Mouse (Mus musculus) Muller cell, postnatal 12 days (primary cell): Measurements from ENCODE around the gene Metap2.

ENCODE experiments used
- DNase-seq: peaks from one replicate; pipeline ENCODE4 v3.0.0-alpha.2; 2015; ENCODE audit errors: inconsistent ontology term

The Metap2 gene

DNA sequence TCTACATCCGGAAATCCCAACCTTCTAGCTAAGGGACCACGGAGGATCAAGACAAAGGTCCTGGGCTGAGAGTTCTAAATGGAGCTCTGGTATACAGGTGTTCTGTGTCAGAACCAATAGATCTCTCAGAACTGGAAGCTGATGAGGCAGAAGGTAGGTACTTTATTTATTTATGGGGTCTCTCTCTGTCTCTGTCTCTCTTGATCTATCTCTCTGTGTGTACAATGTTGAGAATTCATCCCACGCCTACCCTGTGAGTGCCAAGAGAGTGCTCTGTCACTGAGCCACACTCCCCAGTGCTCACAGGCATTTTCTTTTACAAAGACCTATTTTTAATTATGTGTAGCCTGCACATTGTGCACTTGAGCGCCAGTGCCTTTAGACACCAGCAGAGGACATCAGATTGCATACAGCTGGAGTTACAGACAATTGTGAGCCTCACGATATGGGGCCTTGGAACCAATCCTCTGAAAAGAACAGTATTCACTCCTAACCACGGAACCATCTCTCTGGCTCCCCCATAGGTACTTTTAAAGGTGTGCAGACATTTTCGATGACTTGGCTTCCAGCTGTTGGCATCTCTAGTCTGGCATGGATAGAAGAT, at the start of gene Metap2:
TSS of gene Metap2 (minus strand) at position 51 of the 604 bp plus-strand sequence.
- DNase-seq, result no peak

DNA sequence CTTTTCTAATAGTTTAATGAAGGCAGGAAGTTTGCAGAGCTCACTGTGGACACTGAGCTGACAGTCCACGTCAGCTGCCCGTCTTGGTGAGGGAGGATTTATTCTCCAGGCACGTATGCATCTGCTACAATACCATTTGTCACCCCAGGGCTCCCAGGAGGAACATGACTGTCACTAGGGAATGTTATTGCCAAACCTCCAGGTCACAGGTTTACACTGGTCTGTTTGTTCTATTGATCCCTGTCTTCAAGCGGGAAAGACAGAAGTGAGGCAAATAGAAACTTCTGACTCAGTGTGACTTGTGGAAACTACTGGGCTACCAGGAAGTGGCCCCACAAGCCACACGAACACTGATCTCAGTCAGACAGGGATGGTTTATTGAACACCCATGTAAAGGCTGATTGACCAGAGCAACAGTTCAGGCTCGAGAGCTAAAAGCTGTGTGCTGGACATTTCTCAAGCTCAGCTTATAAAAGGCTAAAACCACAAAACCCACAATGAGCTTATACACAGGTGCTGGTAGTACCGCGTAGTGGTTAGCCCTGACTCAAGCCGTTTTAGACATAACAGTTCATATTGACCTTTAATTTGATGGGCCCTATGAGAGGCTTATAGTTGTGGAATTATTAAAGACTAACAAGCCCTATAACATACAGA, 49.1 kb upstream of the Metap2 start:
- DNase-seq, result peak; percentile 47

DNA sequence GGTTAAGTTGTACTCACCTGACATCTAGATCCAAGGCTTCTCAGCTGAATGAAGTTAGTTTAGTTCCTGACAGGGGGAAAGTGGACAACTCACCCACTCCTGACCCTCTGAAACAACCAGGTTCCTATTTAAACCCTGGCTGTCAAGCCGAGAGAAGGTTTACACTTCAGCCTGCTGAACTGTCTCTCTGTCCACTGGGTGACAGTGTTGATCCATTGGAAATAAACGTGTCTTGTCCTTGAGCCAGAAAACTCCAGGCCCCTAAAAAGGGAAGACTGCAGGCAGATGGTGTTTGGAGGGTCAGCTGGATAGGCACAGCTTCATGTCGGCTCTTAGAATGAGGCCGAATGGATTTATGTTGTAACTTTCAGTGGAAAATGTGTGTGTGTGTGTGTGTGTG, 48.5 kb upstream of the Metap2 start:
- DNase-seq, result peak; percentile 65

DNA sequence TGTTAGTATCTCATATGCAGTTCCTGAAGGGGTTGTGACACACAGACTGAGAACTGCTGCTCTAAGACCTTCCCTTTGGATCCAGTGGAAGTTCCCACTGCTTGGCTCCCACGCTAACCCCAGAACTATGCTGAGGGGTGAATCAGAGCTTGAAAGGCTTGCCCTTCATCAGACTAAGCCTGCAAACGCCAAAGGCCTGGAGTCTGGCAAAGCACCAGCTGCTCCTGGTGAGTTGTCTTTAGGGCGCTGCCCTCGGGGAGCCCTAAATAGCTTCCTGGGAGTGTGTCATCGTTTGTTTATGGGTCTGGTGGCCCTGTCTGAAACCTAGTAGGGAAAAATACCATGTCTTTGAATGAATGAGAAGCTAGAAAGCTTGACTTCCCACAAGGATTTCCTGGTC, 47.3 kb upstream of the Metap2 start:
- peak; percentile 89 for DNase-seq

DNA sequence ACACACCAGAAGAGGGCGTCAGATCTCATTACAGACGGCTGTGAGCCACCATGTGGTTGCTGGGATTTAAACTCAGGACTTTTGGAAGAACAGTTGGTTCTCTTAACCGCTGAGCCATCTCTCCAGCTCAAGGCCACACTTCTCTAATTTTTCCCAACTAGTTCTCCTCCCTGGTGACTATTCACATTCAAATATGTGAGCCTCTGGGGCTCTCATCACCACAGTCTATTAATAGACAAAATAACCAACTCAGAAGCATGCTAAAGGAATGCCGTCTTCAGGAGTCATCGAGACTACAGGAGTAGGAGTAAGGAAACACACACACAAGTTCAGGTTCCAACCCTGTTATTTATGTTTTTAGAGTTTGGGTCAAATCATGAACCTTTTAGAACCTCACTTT, 43.4 kb upstream of the Metap2 start:
- no peak for DNase-seq

DNA sequence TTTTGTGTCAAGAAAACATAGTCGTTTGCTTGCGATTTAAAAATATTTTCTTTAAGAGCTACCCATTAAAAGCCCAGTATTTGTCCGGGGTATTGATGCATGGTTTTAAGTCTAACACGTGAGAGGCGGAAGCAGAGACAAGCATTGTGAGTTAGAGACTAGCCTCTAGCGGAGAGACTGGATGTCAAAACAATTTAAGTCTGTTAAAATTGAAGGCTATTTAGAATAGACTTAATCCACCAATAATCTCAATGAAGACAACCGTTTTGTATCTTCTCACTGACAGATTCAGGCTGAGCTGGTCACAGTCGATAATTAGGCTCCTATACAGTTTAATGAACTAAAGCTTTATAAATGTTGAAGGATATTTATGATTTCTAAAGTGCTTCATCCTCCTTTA, 42.8 kb upstream of the Metap2 start:
- DNase-seq, result no peak

DNA sequence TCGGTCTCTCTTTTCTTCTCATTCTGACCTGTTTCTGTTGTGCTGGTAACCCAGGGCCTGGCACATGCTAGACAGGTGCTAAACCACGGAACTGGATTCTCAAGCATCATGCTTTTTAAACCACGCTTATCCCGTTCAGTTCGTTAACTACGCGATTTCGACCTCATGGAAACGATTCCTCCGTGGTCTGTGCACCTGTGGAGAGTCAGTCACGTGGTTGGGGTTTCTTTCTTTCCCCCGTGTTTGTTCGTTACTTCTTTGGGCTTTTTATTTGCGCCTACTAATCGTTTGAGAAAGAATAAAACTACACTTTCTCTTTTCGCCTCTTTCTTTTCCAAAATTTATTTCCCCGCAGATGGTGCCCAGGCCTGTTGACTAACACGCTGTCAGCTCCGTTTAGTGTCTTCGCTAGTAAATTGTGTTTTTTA, 42.0 kb upstream of the Metap2 start:
- DNase-seq, result peak; percentile 68

DNA sequence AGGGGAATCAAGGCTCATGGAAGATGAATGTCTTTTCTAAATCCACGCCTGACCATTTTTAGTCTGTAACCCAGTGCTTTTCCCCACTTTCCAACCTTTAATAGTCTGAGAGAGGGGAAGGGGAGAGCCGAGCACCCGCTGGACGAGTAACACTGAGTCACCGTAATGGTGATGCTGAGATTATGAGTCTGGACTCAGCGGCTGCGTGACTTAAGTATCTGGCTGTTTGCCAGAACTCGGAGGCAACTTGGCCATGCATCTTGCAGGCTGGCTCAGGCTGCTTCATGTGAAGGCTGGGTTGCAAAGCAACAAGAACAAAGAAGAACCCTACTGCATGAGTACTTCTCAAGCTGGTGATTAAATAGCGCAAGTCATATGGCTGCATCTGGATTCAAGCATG, 37.1 kb upstream of the Metap2 start:
- peak; percentile 50 for DNase-seq

DNA sequence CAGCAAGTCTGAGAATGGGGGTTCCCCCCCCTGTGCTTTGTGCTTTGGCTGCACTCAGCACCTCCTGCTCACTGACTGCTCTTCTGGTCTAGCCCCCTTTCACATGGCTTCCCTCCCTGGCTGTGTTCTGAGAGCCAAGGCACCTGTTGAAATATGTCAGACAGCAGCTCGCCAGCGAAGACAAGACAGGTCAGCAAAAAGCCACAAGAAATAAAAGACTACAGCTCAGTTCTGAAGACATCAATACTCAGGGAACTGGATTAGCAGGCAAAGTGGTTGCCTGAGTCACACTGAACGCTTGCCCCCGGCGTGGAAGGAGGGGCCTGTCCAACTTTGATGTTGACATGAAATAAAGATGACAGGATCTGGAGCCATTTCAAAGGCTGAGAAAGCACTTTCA, 36.0 kb upstream of the Metap2 start:
- peak; percentile 74 for DNase-seq

DNA sequence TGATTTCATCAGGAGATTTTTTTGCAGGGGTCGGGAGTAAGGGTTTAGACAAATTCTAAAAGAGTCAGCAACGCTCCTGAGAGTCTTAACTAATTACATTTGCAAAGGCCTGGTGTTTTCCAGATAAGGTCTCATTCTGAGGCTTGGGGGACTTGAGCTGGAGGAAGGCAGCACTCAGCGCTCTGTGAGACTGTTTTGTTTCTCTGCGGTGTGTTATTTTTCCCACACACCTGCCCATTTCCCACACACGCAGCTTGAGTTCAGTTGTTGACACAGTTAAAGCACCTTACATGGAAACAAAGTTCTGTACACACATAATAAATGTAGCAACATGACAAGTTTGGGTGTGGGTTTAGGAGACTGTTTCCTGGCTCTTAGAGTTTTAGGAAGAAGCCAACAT, 35.1 kb upstream of the Metap2 start:
- no peak for DNase-seq

DNA sequence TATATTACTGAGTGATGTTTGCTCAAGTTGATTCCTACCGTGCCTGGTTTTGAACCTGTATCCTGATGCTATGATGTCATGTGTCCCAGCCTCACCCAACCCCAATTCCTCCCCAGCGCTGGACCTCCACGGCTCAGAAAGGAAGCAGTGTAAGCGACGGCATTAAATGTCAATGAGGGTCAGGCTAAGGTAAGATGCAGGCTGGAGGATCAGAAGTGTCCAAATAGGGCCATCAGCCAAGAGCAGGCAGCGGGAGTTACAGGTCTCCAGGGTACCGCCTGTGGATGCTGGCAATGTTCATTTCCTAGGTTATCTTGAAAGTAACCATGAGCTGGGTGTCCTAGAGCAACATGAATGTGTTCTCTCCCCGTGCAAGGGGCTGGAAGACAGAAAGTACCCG, 34.5 kb upstream of the Metap2 start:
- no peak for DNase-seq

DNA sequence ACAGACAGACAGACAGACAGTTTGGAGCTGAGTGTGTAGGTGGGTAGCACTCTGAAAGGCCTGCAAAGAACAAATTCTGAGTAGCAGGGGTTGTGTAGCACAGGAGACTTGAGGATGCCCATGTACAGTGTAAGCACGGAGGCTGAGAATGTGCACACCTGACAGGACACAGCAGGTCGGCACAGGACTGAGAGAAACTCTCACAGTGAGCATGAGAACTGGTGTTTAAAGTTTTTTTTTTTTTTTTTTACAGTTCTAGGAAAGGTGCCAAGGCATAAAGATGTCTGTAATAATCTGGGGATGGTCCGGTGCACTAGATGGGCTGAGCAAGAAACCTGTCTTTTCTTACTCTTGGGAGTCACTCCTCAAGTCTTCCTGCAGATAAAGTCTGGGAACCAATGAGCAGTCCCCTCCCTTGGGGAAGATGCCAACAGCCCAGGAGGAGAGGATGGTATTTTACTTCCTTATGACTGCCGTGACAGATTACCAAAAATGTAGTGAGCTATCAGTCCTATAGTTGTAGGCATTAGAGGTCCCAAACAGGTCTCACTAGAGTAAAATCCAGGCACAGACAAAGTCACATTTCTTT, 33.4 kb upstream of the Metap2 start:
- no peak for DNase-seq

DNA sequence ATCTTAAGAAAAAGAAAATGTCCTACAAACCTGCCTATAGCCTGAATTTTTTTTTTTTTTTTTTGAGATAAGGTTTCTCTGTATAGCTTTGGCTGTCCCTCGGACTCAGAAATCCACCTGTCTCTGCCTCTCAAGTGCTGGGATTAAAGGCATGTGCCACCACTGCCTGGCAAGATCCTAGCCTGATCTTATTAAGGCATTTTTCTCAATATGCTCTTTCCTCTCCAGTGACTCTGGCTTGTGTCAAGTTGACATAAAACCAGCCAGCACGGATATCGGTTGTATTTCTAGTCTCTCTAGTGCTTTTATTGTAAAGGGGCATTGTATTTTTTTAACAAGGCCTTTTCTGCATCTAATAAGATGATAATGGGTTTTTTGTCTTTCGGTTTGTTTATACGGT, 27.8 kb upstream of the Metap2 start:
- no peak for DNase-seq

DNA sequence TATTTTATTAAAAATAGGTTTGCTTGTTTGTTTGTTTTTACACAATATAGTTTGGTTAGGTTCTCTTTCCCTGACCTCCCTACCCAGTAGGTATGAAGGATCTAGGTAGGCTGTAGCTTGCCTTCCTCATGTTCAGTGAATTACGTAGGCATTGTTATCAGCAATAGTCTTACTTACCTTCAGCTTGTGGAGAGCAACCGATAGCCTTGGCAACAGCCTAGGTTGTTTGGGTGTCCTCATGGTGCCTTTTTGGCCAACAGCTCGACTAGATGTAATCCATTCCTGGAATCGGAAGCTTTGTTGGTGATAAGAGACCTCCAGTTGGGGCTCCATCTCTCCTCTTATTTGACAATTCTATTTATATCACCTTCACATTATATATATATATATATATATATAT, 24.3 kb upstream of the Metap2 start:
- DNase-seq, result no peak

DNA sequence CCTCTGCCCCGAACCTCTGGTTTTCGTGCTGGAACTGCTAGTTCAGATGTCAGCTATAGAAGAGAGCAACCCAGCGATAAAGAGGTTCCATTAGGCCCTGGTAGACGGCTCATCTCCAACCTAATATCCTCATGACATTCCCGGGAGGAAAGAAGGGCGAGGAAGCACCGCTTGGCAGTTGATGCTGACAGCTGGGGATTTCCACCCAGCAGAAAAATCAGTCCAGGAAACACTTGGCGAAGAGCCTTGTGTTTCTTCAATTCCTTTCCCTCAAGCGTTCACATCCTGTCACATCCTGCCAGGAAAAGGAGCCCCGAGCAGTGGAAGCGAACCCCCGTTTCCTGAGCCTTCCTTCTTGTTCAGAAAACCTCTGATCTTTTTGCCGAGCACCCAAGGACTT, 22.3 kb upstream of the Metap2 start:
- no peak for DNase-seq

DNA sequence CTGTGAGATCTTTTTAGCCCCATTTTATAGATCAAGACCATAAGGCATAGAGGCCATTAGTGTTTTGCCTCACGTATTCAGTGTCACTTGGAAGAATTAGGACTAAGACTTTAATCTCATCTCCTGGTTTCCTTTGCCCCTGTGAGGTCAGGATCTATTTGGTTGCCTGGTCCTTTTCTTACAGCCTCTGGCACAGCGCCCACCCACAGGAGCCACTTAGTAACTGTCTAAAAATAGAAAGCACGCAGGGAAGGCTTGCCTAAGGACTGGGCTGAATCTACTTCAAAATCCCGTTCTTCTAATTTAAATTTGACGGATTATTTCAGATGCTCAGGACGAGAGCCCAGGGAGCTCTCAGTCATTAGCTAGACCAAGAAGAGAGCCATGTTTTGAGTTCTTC, 21.8 kb upstream of the Metap2 start:
- DNase-seq, result peak; percentile 46

DNA sequence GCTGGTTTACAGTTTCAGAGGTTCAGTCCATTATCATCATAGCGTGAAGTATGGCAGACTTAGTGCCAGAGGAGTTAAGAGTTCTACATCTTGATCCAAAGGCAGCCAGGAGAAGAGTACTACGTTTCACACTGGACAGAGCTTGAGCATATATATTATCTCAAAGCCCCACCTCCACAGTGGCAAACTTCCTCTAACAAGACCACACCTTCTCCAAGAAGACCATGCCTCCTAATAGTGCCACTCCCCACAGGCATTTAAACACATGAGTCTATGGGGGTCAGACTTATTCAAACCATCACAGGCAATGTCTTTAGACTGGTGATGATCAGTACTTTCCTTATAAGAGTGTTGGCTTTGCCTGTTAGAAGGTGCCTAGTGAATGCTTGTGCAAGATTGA, 21.2 kb upstream of the Metap2 start:
- no peak for DNase-seq

DNA sequence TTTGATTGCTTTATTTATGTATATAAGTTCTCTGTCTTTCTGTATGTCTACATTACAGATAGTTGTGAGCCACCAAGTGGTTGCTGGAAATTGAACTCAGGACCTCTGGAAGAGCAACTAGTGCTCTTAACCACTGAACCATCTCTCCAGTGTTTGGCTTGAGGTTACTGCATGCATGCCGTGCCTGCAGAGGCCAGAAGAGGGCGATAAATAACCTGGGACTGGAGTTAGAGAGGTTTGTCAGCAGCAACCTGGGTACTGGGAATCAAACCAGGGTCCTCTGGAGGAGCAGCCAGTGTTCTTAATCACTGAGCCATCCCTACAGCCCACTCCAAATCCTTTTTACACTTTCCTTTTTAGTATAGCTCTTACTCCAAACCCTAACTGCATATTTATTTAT, 19.9 kb upstream of the Metap2 start:
- DNase-seq, result no peak

DNA sequence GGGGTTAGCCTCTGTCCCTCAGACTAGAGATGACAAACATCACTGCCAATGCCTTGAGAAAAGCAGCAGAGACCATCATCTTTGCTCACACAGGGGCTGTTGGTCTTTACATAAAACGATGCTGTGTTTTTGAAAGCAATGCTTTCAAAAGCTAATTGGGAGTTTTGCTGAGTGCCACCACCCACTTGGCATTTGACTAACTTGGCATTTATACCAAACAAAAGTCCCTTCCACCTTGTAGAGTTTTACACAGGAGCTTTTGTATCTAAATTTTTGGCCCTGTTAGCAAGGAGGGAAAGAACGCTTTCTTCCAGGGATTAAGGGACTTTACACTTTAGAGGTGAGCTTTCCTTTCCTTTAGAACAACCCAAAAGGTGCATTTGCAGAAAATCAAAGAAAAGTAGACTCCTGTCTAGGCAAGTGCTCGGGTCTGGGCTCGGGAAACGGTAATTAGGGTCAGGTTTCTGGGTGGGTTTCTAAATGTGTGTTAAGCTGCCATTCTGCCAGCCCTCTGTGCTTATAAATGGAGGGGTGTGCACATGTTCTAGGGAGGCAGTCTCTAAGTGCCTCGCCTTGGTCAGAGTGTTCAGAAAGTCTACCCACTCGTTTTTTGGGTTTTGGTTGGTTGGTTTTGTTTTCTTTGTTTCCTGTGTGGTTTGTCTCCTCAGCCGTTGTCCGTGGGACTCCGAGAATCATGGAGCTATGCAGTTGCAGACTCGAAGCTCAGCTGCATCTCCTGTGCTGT, 18.8 kb upstream of the Metap2 start:
- DNase-seq, result no peak

DNA sequence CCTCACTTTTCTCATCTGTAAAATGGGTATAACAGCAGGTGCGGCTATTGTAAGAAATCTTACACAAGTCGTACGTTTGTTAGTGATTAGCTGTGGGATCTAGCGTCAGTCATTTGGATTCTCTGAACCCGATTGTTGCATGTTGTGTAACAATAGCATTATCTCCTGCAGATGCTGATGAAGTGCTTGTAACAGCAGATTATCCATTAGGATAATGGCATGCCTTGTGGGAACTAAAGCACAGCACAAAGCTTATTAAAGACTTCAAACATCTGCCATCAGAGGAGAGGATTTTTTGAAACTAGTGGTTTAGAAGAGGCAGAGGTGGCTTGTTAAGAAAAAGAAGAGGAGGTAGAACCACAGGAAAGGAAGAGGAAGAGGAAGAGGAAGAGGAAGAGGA, 16.6 kb upstream of the Metap2 start:
- DNase-seq, result no peak

DNA sequence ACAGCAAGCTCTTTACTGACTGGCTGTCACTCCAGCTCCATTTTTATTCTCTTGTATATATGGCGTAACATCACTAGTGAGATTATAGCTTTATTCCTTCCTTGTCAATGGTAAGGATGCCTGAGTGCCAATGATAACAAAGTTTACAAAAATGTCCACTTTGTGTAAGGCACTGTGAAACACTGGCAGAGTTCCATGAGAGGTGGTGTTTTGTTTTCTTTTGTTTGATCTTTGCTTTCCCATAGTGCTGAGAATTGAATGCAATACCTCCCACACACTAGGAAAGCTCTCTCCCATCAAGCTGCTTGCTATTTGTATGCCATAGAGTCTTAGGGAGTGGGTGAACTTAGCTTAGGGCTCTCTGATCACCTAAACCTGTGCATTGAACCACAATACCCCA, 16.0 kb upstream of the Metap2 start:
- DNase-seq, result no peak

DNA sequence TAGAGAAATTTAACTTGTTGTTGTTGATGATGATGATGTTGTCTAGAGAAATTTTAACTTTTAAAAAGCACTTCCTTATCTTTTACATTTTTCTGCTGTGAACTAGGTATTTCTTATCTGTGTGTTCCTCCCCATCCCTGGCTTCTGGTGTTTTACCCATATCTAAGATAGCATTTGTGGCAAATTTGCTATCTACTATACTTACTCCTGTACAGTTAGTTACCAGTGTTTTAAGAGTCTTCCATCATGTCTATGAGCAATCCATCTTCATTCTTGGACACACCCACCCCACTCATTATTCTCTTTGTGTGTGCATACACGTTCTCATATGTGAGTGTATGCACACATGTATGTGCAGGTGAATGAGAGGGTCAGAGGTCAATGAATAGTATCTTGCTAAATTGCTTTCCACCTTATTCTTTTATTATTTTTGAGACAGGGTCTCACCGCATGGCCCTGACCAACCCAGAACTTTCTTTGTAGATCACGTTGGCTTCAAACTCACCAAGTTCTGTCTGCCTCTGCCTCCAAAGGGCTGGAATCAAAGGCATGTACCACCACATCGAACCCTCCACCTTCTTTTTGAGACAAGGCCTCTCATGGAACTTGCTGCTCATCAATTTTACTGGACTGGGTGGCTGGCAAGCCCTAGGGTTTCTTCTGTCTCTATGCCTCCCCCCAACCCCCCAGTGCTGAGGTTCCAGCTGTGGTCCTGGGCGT, 15.4 kb upstream of the Metap2 start:
- no peak for DNase-seq
